Mouse (Mus musculus) stomach, embryonic 14.5 days (tissue): Measurements from ENCODE around the gene Exoc7. TPM values are rescaled to one million over a fixed set of nuclear protein-coding genes. Genes with fewer than 3 reads are reported as not detected.

ENCODE experiments used
- ATAC-seq: fragments of 200-750 bp; cut with Nextera tagmentation; 2 replicates; pipeline ENCODE4 v1.8.0; 2017; ENCODE audit warnings: low read depth, moderate TSS enrichment; ENCODE audit not compliant: insufficient number of reproducible peaks, insufficient read depth, low FRiP score
- H3K27ac ChIP-seq: fragments of 300-500 bp; sonication (generic); 2 replicates; pipeline ENCODE4 v1.5.1; 2014; ENCODE audit warnings: mild to moderate bottlenecking, low read length, moderate library complexity, mixed read lengths
- H3K27me3 ChIP-seq: fragments of 300-500 bp; sonication (generic); 2 replicates; pipeline ENCODE4 v1.6.1; 2014; ENCODE audit warnings: low read length, control low read depth, mixed read lengths; ENCODE audit not compliant: control insufficient read depth, insufficient read depth
- H3K36me3 ChIP-seq: fragments of 300-500 bp; sonication (generic); 2 replicates; pipeline ENCODE4 v1.6.1; 2014; ENCODE audit warnings: mild to moderate bottlenecking, control low read depth, low read length, moderate library complexity, mixed read lengths; ENCODE audit not compliant: control insufficient read depth, insufficient read depth
- H3K4me1 ChIP-seq: fragments of 300-500 bp; sonication (generic); 2 replicates; pipeline ENCODE4 v1.6.1; 2014; ENCODE audit warnings: low read length, control low read depth, mixed read lengths; ENCODE audit not compliant: control insufficient read depth, insufficient read depth
- H3K4me2 ChIP-seq: fragments of 300-500 bp; sonication (generic); replicated peaks from 2 replicates; pipeline ENCODE4 v1.6.1; 2014; ENCODE audit warnings: low read depth, low read length, control low read depth
- H3K4me3 ChIP-seq: fragments of 300-500 bp; sonication (generic); 2 replicates; pipeline ENCODE4 v1.5.1; 2014; ENCODE audit warnings: low read depth, low read length, control low read depth
- H3K9ac ChIP-seq: fragments of 300-500 bp; sonication (generic); replicated peaks from 2 replicates; pipeline ENCODE4 v1.6.1; 2014; ENCODE audit warnings: low read depth, mild to moderate bottlenecking, control low read depth, low read length, moderate library complexity, mixed read lengths
- H3K9me3 ChIP-seq: fragments of 300-500 bp; sonication (generic); 2 replicates; pipeline ENCODE4 v1.6.1; 2016; ENCODE audit warnings: low read depth, low read length, control low read depth; ENCODE audit not compliant: control insufficient read depth
- WGBS: fragments of 180-500 bp; shearing (Covaris S2); extraction: QIAGEN DNeasy Blood & Tissue Kit; methylation state at CpG from one replicate; pipeline ENCODE4 v1.1.7; 2014; 5-methylcytosine and 5-hydroxymethylcytosine counted together
- polyA plus RNA-seq: library from polyadenylated mRNA; unstranded; fragments of >200 nt; fragmentation: Nextera tagmentation; extraction: Ambion mirVana; gene quantifications from 2 replicates; pipeline ENCODE4 v1.2.1, GENCODE M21; 2014

The Exoc7 gene
- polyA plus RNA-seq, 1 experiment from 2014 or later, result 67.3 TPM

DNA sequence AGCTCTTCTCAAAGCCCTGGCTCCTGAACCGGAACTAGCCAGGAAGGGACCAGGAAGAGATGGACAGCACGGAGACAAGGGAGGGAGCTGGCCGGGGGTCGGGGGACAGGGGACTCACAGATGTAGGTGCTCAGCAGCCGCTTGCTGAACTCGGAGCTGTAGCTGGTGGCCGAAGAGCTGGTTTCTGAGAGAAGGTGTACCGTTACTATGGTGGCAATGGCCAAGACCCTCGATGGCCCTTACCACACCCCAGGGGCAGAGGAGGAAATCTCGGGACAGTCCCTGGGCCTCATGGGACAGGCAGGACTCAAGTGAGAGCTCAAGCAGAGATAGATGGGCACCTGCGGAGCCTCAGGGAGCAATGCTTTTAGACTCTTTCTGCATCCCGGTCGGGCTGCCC lies 14.6 kb downstream of the Exoc7 start:
- WGBS, result 93% methylated on average over 13 of the region's 13 CpGs
- ATAC-seq, result no peak
- peaks cover 31% of the 10 kb centered on the region; the same call in 1 of the 2 replicates for H3K36me3 ChIP-seq
- H3K4me1 ChIP-seq, result peaks cover 11% of the 10 kb centered on the region; the same call in 1 of the 2 replicates
- no peaks in the 10 kb centered on the region for H3K9me3 ChIP-seq
- H3K9ac ChIP-seq, result no peak overlapping the region
- H3K4me2 ChIP-seq, result no peak overlapping the region
- no peaks in the 10 kb centered on the region for H3K27me3 ChIP-seq
- no peak overlapping the region for H3K4me3 ChIP-seq
- no peak overlapping the region for H3K27ac ChIP-seq

GRCm38 (mm10) chr11:116290556-116290955 lies 16.5 kb downstream of the Exoc7 start:
- 68% methylated on average over 8 of the region's 8 CpGs for WGBS
- H3K36me3 ChIP-seq, result peaks cover 31% of the 10 kb centered on the region; the same call in 1 of the 2 replicates
- H3K27ac ChIP-seq, result peak overlapping the region; percentile 18; the same call in 1 of the 2 replicates
- ATAC-seq, result no peak
- H3K9me3 ChIP-seq, result no peaks in the 10 kb centered on the region
- H3K27me3 ChIP-seq, result no peaks in the 10 kb centered on the region
- no peak overlapping the region for H3K9ac ChIP-seq
- H3K4me2 ChIP-seq, result no peak overlapping the region
- peaks cover 15% of the 10 kb centered on the region; the same call in 1 of the 2 replicates for H3K4me1 ChIP-seq
- H3K4me3 ChIP-seq, result no peak overlapping the region

DNA sequence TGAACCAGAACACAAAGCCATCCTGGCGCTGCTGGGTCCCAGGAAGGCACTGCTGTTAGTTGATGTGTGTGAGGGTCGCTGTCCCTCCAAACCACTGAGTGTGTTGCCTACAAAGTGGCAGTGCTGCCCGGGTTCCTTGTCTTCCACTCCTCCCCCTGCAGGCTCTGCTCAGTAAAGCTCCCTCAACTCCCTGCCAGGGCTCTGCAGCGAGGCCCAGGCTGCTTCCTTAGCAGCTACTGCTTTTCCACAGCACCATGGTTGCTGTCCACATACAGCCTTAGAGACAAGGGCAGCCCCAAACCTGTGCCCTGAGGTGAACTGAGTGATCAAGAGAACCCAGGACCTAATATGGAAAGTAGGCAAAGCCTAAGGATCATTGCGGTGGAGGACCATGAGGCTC lies 19.7 kb downstream of the Exoc7 start:
- no peak for ATAC-seq
- Histone ChIP-seq H3K9ac (no peak overlapping the region), H3K4me3 (no peak overlapping the region), H3K36me3 (peaks cover 19% of the 10 kb centered on the region; the same call in 1 of the 2 replicates), H3K9me3 (no peaks in the 10 kb centered on the region), H3K27me3 (peaks cover 15% of the 10 kb centered on the region), H3K4me1 (0 out of 2 replicates have a peak, but pooled peaks cover 10% of the 10 kb centered on the region), H3K27ac (no peak overlapping the region), H3K4me2 (no peak overlapping the region)
- 74% methylated on average over 5 of the region's 5 CpGs for WGBS

GRCm38 (mm10) chr11:116285770-116286191 lies 21.3 kb downstream of the Exoc7 start:
- Histone ChIP-seq H3K36me3 (peaks cover 16% of the 10 kb centered on the region; the same call in 1 of the 2 replicates), H3K27me3 (peaks cover 29% of the 10 kb centered on the region), H3K9ac (no peak overlapping the region), H3K9me3 (no peaks in the 10 kb centered on the region), H3K4me3 (no peak overlapping the region), H3K27ac (no peak overlapping the region; the same call in 1 of the 2 replicates), H3K4me1 (0 out of 2 replicates have a peak, but pooled peaks cover 10% of the 10 kb centered on the region), H3K4me2 (no peak overlapping the region)
- ATAC-seq, result peak; percentile 34; the same call in 1 of the 2 replicates
- 42% methylated on average over 7 of the region's 7 CpGs for WGBS

DNA sequence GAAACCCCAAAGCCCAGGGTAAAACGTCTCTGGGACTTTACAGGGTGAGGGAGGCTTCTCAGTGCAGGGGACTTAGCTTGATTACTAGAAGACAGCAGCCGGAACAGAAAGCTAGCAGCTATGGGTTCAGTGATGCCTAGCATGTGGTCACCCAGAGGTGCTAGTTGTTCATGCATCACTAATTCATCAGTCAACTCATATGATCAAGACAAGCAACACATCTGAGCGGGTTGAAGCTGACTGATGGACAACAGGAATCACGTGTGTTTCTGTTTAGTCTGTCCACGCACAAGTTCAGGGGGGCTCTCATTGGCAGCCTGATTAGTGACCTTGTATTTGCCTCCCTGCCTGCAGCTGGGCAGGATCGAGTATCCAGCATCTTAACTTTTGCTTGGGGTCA lies 23.1 kb downstream of the Exoc7 start:
- H3K36me3 ChIP-seq, result peaks cover 16% of the 10 kb centered on the region; the same call in 1 of the 2 replicates
- H3K4me3 ChIP-seq, result no peak overlapping the region
- H3K4me1 ChIP-seq, result 0 out of 2 replicates have a peak, but pooled peaks cover 6% of the 10 kb centered on the region
- ATAC-seq, result no peak
- no peaks in the 10 kb centered on the region for H3K9me3 ChIP-seq
- H3K9ac ChIP-seq, result no peak overlapping the region
- WGBS, result 42% methylated on average over 6 of the region's 6 CpGs
- H3K27me3 ChIP-seq, result peaks cover 37% of the 10 kb centered on the region
- H3K4me2 ChIP-seq, result no peak overlapping the region
- H3K27ac ChIP-seq, result no peak overlapping the region

DNA sequence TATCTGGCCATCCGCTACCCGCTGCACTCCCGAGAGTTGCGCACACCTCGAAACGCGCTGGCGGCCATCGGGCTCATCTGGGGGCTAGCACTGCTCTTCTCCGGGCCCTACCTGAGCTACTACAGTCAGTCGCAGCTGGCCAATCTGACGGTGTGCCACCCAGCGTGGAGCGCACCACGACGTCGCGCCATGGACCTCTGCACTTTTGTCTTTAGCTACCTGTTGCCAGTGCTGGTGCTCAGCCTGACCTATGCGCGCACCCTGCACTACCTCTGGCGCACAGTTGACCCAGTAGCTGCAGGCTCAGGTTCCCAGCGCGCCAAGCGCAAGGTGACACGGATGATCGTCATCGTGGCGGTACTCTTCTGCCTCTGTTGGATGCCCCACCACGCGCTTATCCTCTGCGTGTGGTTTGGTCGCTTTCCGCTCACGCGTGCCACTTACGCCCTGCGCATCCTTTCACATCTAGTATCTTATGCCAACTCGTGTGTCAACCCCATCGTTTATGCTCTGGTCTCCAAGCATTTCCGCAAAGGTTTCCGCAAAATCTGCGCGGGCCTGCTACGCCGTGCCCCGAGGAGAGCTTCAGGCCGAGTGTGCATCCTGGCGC lies 24.0 kb downstream of the Exoc7 start:
- Histone ChIP-seq H3K9ac (no peak overlapping the region), H3K36me3 (peaks cover 6% of the 10 kb centered on the region; the same call in 1 of the 2 replicates), H3K9me3 (no peaks in the 10 kb centered on the region), H3K27me3 (peaks cover 37% of the 10 kb centered on the region), H3K4me3 (no peak overlapping the region), H3K4me2 (no peak overlapping the region), H3K4me1 (0 out of 2 replicates have a peak, but pooled peaks cover 6% of the 10 kb centered on the region), H3K27ac (no peak overlapping the region)
- 10% methylated on average over 48 of the region's 48 CpGs for WGBS
- ATAC-seq, result no peak

DNA sequence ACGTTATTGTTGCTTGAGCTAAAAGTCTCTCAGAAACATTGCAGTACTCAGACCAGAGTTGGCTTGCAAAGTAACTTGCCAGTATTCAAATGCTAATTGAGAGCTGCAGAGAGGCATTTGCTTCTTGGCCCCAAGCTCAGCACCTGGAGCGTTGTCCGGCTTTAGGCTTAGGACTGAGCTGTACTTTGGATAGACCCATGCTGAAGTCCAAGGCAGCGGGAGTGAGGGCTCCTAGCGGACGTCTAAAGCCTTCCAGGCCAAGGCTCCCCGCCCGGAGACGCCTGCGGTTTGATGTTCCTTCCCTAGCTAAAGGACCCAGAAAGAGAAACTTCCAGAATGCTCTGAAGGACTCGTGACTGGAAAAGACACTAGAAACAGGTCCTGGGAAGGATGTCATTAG lies 24.9 kb downstream of the Exoc7 start:
- 0 out of 2 replicates have a peak, but pooled peaks cover 6% of the 10 kb centered on the region for H3K4me1 ChIP-seq
- H3K4me2 ChIP-seq, result 0 out of 2 replicates have a peak overlapping the region, but pooled peaks have one; percentile 2
- no peak overlapping the region for H3K27ac ChIP-seq
- peaks cover 37% of the 10 kb centered on the region for H3K27me3 ChIP-seq
- 2% methylated on average over 11 of the region's 11 CpGs for WGBS
- no peak overlapping the region for H3K9ac ChIP-seq
- ATAC-seq, result no peak
- H3K4me3 ChIP-seq, result peak overlapping the region; percentile 29; the same call in 1 of the 2 replicates
- H3K36me3 ChIP-seq, result no peaks in the 10 kb centered on the region
- H3K9me3 ChIP-seq, result no peaks in the 10 kb centered on the region

DNA sequence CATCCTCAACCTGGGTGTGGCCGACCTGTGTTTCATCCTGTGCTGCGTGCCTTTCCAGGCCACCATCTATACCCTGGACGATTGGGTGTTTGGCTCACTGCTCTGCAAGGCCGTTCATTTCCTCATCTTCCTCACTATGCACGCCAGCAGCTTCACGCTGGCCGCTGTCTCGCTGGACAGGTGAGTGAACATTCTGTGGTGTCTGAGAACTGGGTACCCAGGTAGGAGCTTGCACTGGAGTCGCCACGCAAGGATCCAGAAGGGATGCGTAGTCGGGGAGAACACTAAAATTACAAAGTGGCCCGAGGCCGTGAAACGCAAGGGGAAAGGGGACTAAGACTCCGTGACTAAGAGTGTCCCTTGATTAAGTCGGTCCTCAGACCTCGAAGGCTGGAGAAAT lies 25.4 kb downstream of the Exoc7 start:
- peak overlapping the region; percentile 40 for H3K4me2 ChIP-seq
- H3K27ac ChIP-seq, result no peak overlapping the region
- WGBS, result 2% methylated on average over 18 of the region's 18 CpGs
- H3K4me1 ChIP-seq, result 0 out of 2 replicates have a peak, but pooled peaks cover 6% of the 10 kb centered on the region
- H3K27me3 ChIP-seq, result peaks cover 37% of the 10 kb centered on the region
- no peak overlapping the region for H3K9ac ChIP-seq
- H3K4me3 ChIP-seq, result peak overlapping the region; percentile 29
- H3K36me3 ChIP-seq, result no peaks in the 10 kb centered on the region
- ATAC-seq, result no peak
- H3K9me3 ChIP-seq, result no peaks in the 10 kb centered on the region
